Mouse (Mus musculus): ENCODE results near the gene Tmem89. TPM values are rescaled to one million over a fixed set of nuclear protein-coding genes. Genes with fewer than 3 reads are reported as not detected.

Tmem89 gene
- polyA plus RNA-seq, 1 experiment from 2014 or later: not detected

GRCm38 (mm10) chr9:108949967-108950728 lies 35.7 kb downstream of the Tmem89 start:
- Histone ChIP-seq H3K9ac (no peak overlapping the region), H3K36me3 (peaks cover 61% of the 10 kb centered on the region), H3K4me1 (replicated peaks) (peaks cover 3% of the 10 kb centered on the region; the same call in 1 of the 2 replicates), H3K9me3 (no peaks in the 10 kb centered on the region), H3K4me2 (no peak overlapping the region), H3K27ac (replicated peaks) (0 out of 2 replicates have a peak overlapping the region, but pooled peaks have one; percentile 18), H3K27me3 (peaks cover 28% of the 10 kb centered on the region), H3K4me3 (no peak overlapping the region)
- 85% methylated on average over 9 of the region's 9 CpGs for WGBS
- ATAC-seq (ENCODE audit: low read depth): no peak

- Histone ChIP-seq H3K4me1 (replicated peaks) (peaks cover 3% of the 10 kb centered on the region; the same call in 1 of the 2 replicates), H3K27me3 (peaks cover 28% of the 10 kb centered on the region), H3K36me3 (peaks cover 31% of the 10 kb centered on the region), H3K4me3 (no peak within 1 kb of the TSS), H3K9me3 (no peaks in the 10 kb centered on the region), H3K4me2 (peak within 1 kb of the TSS; percentile 30; the same call in 1 of the 2 replicates), H3K9ac (no peak within 1 kb of the TSS), H3K27ac (replicated peaks) (no peak within 1 kb of the TSS)
- ATAC-seq (ENCODE audit: low read depth): no peak
- WGBS: 11% methylated on average over 15 of the region's 15 CpGs
These were observed 38.7 kb downstream of the Tmem89 start, which contains the start of gene Col7a1 for GRCm38 (mm10) chr9:108953081-108953636. TSS of gene Col7a1 (plus strand) at chr9:108953586.

GRCm38 (mm10) chr9:108955241-108955640 lies 40.8 kb downstream of the Tmem89 start:
- H3K27me3 ChIP-seq: peaks cover 28% of the 10 kb centered on the region
- no peaks in the 10 kb centered on the region; the same call in 1 of the 2 replicates for H3K4me1 ChIP-seq (replicated peaks)
- no peak overlapping the region for H3K9ac ChIP-seq
- WGBS: 87% methylated on average over 11 of the region's 11 CpGs
- H3K27ac ChIP-seq (replicated peaks): no peak overlapping the region
- no peak overlapping the region for H3K4me2 ChIP-seq
- no peaks in the 10 kb centered on the region for H3K9me3 ChIP-seq
- no peak overlapping the region for H3K4me3 ChIP-seq
- no peak for ATAC-seq (ENCODE audit: low read depth)
- H3K36me3 ChIP-seq: peaks cover 10% of the 10 kb centered on the region

DNA sequence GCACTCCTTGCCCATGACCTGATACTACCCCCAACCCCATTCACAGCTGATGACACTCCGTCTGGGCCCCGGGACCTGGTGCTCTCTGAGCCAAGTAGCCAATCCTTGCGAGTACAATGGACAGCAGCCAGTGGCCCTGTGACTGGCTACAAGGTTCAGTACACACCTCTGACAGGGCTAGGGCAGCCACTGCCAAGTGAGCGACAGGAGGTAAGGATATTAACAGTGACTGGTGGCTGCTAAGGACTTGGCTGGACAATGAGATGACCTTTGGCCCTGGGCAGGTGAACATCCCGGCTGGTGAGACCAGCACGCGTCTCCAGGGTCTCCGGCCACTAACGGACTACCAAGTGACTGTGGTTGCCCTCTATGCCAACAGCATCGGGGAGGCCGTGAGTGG lies 41.4 kb downstream of the Tmem89 start:
- Histone ChIP-seq H3K9me3 (no peaks in the 10 kb centered on the region), H3K27me3 (peaks cover 28% of the 10 kb centered on the region), H3K4me1 (replicated peaks) (no peaks in the 10 kb centered on the region; the same call in 1 of the 2 replicates), H3K27ac (replicated peaks) (no peak overlapping the region), H3K4me3 (no peak overlapping the region), H3K36me3 (peaks cover 4% of the 10 kb centered on the region), H3K9ac (no peak overlapping the region), H3K4me2 (no peak overlapping the region)
- 90% methylated on average over 11 of the region's 11 CpGs for WGBS
- ATAC-seq (ENCODE audit: low read depth): no peak

DNA sequence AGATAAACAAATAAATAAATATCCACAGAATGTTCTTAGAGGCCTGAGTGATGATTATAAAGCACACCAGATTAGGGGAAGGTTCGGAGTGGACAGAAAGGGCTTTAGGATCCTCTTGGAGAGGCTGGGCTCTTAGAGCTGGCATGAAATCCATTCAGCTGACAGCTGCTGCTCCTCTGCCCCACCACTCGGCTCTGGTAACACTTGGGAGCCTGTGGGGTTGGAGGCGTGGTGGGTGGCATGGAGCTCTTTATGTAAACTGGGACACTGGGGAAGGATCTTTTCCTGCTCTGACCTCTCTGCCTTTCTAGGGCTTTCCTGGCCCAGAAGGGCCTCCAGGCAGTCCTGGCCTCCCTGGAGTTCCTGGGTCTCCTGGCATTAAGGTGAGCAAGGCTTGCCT lies 49.2 kb downstream of the Tmem89 start:
- no peaks in the 10 kb centered on the region for H3K4me1 ChIP-seq (replicated peaks)
- H3K27ac ChIP-seq (replicated peaks): no peak overlapping the region
- H3K4me3 ChIP-seq: no peak overlapping the region
- H3K9ac ChIP-seq: no peak overlapping the region
- no peaks in the 10 kb centered on the region for H3K36me3 ChIP-seq
- no peaks in the 10 kb centered on the region for H3K27me3 ChIP-seq
- WGBS: 75% methylated on average over 3 of the region's 3 CpGs
- H3K9me3 ChIP-seq: no peaks in the 10 kb centered on the region
- H3K4me2 ChIP-seq: no peak overlapping the region
- ATAC-seq (ENCODE audit: low read depth): no peak

DNA sequence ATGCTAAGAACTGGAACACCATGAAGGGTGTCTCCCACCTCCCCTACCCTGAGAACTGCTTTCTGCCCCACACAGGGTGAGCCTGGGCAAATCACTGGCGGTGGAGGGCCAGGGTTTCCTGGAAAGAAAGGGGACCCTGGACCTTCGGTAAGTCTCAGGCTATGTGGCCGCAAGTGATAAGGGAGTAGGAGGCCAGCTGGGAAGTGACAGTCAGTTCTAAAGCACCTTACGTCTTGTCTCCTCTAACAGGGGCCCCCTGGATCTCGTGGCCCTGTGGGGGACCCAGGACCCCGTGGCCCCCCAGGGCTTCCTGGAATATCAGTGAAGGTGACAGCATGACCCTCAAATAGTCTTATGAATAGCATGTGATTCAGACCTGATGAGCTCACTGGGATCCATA lies 49.9 kb downstream of the Tmem89 start:
- ATAC-seq (ENCODE audit: low read depth): no peak
- WGBS: 82% methylated on average over 6 of the region's 6 CpGs
- H3K4me3 ChIP-seq: no peak overlapping the region
- H3K4me1 ChIP-seq (replicated peaks): no peaks in the 10 kb centered on the region
- H3K9ac ChIP-seq: no peak overlapping the region
- H3K27me3 ChIP-seq: no peaks in the 10 kb centered on the region
- no peaks in the 10 kb centered on the region for H3K36me3 ChIP-seq
- H3K4me2 ChIP-seq: no peak overlapping the region
- no peak overlapping the region for H3K27ac ChIP-seq (replicated peaks)
- H3K9me3 ChIP-seq: no peaks in the 10 kb centered on the region

Other genes starting within 250 kb of the Tmem89 start
- gene Prkar2a, start 225.3 kb upstream of the Tmem89 start, polyA plus RNA-seq (2015; fragmentation: Nextera tagmentation; extraction: Ambion mirVana): 56.1 and 57.6 TPM in 2 replicates
- 183 and 204 TPM in 2 replicates for gene Ip6k2, start 130.8 kb upstream of the Tmem89 start, polyA plus RNA-seq (2015; fragmentation: Nextera tagmentation; extraction: Ambion mirVana)
- gene Nckipsd, start 106.3 kb upstream of the Tmem89 start, polyA plus RNA-seq (2015; fragmentation: Nextera tagmentation; extraction: Ambion mirVana): 20.7 and 23.9 TPM in 2 replicates
- 12.1 and 12.2 TPM in 2 replicates for gene Celsr3, start 88.3 kb upstream of the Tmem89 start, polyA plus RNA-seq (2015; fragmentation: Nextera tagmentation; extraction: Ambion mirVana)
- gene Slc26a6, start 61.3 kb upstream of the Tmem89 start, polyA plus RNA-seq (2015; fragmentation: Nextera tagmentation; extraction: Ambion mirVana): 12.7 and 13.5 TPM in 2 replicates
- gene Uqcrc1, start 22.0 kb downstream of the Tmem89 start, polyA plus RNA-seq (2015; fragmentation: Nextera tagmentation; extraction: Ambion mirVana): 399 and 434 TPM in 2 replicates
- gene Col7a1, start 39.0 kb downstream of the Tmem89 start, polyA plus RNA-seq (2015; fragmentation: Nextera tagmentation; extraction: Ambion mirVana): 1.7 and 2.2 TPM in 2 replicates
- gene Ucn2, start 71.4 kb downstream of the Tmem89 start, polyA plus RNA-seq (2015; fragmentation: Nextera tagmentation; extraction: Ambion mirVana): not detected in 2 replicates
- 19.9 and 22.4 TPM in 2 replicates for gene Pfkfb4, start 77.2 kb downstream of the Tmem89 start, polyA plus RNA-seq (2015; fragmentation: Nextera tagmentation; extraction: Ambion mirVana)
- gene Shisa5, start 123.9 kb downstream of the Tmem89 start, polyA plus RNA-seq (2015; fragmentation: Nextera tagmentation; extraction: Ambion mirVana): 58.7 and 59.9 TPM in 2 replicates
- 12.4 and 15.0 TPM in 2 replicates for gene Trex1, start 145.1 kb downstream of the Tmem89 start, polyA plus RNA-seq (2015; fragmentation: Nextera tagmentation; extraction: Ambion mirVana)
- gene Atrip, start 159.5 kb downstream of the Tmem89 start, polyA plus RNA-seq (2015; fragmentation: Nextera tagmentation; extraction: Ambion mirVana): 26.3 and 29.5 TPM in 2 replicates
- gene Ccdc51, start 167.9 kb downstream of the Tmem89 start, polyA plus RNA-seq (2015; fragmentation: Nextera tagmentation; extraction: Ambion mirVana): 14.2 and 15.5 TPM in 2 replicates
- gene Tma7, start 168.0 kb downstream of the Tmem89 start, polyA plus RNA-seq (2015; fragmentation: Nextera tagmentation; extraction: Ambion mirVana): 726 and 792 TPM in 2 replicates
- gene Plxnb1, start 180.8 kb downstream of the Tmem89 start, polyA plus RNA-seq (2015; fragmentation: Nextera tagmentation; extraction: Ambion mirVana): 19.9 and 22.2 TPM in 2 replicates
- gene Fbxw21, start 247.4 kb downstream of the Tmem89 start, polyA plus RNA-seq (2015; fragmentation: Nextera tagmentation; extraction: Ambion mirVana): not detected in 2 replicates

Measured in neural tube, embryonic 13.5 days (tissue).